Mouse (Mus musculus) cerebellum, adult 8-10 months (tissue): Measurements from ENCODE around the gene Tspan11.

Experiments
- DNase-seq: peaks from one replicate; pipeline ENCODE4 v3.0.0; 2022

The Tspan11 gene

DNA sequence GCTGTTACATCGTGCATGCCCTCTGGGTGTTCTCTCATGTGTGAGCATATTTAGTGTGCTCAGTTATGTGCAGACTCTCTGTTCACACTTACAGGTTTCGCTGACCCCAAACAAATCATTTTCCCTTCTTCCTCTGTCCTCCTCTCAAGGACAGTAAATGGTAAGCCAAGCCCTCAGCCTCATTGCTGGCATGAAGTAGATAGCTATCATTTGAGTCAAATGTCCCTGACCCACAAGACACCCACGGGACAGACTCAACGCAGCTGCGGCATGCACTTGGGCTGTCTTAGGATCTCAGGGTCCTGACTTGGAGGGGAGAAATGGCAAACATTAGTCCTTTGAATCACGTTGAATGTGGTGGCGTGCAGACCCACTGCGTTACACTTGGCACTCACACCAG lies 55.0 kb downstream of the Tspan11 start:
- DNase-seq: no peak

DNA sequence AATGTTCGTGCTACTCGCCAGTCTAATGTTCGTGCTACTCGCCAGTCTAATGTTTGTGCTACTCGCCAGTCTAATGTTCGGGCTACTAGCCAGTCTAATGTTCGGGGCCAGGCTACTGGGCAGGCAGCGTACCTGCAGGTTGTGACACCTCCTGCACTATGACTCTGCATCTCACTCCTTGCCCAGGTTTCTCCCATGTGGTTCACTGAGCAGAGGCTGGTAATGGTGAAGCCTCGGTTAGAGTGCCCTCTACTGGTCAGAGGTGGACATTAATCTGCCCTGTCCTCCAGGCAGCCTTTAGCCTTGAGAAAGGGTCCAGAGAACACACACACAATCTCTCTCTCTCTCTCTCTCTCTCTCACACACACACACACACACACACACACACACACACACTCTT lies 58.3 kb downstream of the Tspan11 start:
- DNase-seq: peak; percentile 74

DNA sequence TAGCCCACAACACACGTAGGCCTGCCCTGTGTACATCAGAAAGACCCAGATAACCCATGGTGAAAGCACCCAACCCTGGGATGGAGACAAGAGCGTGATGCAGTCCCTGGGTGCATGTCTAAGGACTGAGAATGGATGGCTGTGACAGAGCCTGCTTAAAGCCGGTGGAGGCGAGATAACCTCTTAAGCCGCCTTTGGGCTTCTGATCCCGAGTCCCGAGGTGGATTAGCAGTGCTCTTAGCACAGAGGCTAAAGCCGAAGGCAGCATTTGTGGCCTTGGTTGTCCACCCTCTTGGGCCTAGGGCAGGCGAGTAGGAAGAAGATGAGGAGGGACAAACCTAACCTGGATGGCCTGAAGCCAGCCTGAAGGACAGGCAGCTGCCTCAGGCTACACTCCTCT lies 61.3 kb downstream of the Tspan11 start:
- no peak for DNase-seq

DNA sequence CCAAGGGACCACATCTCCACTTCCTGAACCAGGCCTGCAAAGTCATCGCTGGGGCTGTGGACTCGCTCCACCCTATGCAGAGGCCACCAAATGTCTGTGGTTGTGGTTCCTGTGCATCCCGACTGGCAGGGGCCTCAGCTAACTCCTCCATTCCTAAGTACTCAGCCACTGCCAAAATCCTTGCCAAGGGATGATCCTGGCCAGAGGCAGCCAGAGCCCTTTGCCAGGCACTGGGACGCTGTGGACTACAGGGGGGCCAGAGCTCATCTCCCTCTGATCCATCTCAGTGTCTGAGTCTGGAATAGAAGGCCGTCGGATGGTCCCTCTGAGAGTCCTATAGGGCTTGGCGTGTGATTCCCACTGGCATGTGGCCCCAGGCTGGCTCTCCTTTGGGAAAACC lies 62.5 kb downstream of the Tspan11 start:
- no peak for DNase-seq

DNA sequence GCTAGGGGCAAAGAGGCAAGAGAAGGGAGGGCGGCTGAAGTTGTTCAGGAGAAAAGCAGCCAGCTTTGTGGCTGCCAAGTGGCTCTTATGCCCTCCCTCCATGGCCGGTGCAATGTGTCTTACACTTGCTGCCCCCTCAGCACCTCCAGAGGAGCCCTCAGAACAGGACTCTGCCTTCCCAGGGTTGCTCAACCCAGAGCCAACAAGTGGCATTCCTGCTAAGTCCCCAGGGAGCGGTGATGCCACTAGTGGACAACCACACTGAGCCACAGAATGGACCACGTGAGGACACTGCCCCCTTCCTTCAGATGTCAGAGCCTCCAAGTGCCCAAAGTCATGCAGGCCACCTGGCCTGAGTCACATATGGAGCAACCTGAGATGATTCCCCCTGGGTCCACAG lies 65.7 kb downstream of the Tspan11 start:
- no peak for DNase-seq

DNA sequence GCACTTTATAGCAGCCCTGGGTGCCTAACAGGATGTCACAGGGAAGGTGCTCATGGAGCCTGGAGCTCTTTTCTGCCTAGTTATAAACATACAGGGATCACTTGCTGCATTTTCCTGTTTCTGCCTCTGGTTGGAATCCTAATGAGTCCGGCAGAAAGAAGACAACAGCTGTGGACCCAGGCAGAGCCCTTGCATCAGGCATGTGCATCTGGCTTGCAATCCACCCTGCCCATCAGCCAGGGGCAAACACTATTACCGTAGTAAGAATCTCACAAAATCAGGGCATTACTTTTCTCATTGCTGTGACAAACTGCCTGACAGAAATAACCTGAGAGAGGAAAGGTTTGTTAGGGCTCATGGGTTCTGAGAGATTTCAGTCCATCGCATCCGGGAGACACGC lies 68.8 kb downstream of the Tspan11 start:
- no peak for DNase-seq

DNA sequence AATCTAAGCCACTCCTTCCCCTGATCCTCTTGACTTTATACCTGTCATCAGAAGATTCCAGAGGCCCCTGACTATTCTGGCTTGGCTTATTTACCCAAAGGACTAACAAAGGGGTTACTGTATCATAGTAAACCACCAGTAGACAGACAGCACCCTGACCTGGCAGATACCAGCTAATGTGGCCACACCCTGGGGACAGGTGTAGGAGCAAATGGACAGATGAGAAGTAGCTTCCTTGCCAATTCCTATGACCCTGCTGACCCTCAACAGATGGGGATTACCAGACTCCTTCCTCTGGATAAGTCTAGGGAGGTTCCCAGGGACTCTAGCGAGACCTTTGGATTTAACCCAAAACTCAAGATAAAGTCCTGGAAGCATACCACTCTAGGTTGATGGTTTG lies 72.8 kb downstream of the Tspan11 start:
- DNase-seq: no peak

DNA sequence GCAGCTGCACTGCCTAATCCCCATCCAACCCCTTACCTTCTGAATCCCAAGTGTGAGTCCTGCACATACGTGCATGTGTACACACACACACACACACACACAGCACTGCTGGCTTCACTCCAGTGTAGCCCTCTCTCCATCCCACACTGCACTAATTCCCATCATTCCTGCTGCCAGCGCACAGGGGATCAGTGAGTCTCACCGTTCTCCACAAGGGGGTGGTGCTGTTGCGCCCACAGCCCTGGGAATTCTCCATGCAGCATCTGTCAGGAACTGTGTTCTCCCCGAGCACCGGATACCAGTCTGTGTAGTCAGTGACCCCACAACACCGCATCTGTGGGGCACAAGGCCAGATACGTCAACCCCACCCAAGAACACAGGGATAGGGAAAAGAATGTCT lies 78.1 kb downstream of the Tspan11 start:
- peak; percentile 30 for DNase-seq

DNA sequence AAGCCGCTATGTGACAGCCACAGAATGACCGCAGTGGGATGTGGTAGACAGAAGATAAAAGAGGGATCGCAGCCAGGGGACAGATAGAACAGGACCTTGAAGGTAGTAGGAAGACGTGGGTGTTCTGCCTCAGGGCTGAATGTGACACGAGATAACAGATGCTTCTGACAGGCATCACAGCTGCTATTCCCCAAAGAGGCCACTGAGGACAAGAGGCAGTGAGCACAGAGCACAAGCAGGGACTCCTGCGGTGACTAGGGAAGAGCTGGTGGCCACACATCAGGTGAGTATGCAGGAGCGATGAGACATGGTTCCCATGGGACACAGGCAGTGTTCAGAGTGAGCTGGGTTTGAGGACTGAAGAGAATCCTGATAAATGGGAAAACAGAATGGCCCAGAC lies 82.3 kb downstream of the Tspan11 start:
- no peak for DNase-seq

DNA sequence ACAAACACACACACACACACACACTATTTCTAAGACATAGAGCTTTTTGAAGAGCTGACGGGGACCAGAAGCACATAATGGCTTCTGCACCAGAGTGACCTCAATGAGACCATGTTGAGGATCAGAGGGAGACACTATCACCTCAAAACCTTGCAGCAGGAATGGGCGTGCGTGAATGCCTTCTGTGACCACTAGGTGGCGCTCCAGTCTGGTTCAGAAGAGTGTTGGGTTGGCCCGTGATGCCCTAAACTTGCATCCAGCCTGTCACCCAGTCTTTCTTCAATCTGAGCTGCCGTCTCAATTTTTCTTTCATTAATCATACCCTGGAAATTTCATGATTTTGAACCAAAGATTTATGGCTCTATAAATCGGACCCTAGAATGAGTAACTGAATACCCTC lies 82.7 kb downstream of the Tspan11 start:
- peak; percentile 93 for DNase-seq

DNA sequence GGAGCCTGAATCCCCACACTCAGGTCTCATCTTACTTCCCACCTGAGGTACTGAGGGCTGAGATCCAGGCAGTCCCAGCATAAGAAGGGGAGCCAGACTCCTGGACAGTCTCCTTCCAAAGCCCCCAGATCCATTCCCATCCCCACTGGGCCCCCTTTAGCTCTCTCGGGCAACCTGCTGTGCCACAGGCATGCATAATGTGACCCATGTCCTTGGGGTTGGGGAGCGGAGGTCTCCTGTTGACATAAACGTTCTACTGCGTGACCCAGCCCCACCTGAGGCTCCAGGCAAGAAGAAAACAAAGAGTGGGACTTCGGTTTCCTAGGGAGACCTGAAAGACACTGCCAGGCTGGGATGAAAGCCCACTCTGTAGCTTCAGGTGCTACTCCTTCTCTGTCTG lies 83.5 kb downstream of the Tspan11 start:
- no peak for DNase-seq

DNA sequence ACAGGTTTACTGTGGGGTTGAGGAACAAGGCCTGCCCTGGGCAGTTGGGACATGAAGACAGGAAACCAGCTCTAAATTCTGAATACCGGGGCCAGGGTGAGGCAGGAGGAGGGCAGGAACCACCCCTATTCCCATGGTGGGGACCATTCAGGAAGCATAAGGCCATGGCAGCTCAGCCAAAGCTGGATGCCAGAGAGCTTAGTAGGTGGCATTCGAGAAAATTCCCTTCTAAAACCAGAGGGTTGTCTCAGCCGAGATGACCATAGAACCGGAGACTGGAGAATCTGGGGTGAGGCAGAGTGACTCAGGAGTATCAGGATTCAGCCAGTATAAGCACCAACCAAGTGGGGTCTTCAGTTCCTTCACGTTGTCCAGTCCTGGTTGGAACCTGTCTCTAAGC lies 84.5 kb downstream of the Tspan11 start:
- DNase-seq: no peak

DNA sequence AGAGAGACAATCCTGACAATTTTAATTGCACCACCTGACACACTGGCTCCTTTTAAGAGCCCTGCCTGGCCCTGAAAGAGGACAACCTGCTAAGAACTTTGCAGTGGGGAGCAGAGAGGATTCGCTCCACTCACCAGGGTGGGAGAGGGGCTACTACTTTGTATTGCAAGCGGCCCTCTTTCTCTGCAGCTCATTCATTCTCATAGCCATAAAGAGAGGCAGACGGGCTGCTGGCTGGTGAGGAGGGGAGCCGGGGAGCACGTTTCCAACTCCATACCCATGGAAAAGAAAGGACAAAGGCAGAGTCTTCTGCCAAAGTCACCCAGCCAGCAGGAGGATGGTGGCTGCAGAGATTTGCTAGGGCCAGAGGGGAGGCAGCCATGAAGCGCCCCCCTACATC lies 86.2 kb downstream of the Tspan11 start:
- DNase-seq: no peak

DNA sequence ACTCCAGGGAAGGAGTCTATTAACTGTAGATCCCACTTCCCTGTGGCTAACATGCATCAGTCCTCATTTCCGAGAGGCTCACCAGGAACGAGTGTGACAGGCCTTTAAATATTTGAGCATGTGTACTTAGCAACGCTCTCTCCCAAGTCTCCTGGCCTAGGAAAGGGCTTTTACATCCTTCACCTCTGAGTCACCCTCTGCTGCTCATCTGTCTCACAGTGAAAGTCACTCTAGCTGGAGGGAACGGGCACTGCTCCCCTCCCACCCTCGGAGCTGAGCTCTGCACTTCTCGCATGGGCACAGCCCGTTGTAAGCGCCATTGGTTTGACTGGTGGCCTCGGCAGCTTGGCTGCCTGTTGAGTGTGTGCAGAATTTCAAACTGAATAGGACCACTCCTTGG lies 86.6 kb downstream of the Tspan11 start:
- DNase-seq: peak; percentile 26

DNA sequence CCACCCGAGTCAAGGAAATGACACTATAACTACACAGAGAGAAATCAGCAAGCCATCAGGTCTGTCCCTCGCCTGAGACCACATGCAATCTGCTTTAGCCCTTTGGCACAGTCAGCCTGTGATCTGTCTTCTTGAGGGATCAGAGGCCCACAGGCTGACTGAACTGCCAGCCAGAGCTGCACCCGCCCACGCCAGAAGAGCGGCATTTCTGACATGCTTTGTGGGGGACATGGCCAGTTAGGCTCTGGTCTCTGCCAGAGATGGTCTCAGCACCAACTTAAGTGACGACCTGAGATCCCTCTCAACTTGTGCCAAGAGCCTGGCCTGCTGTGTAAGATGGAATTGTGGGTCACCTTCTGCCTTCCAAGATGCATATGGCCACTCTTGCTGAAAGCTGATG lies 89.3 kb downstream of the Tspan11 start:
- DNase-seq: peak; percentile 37

DNA sequence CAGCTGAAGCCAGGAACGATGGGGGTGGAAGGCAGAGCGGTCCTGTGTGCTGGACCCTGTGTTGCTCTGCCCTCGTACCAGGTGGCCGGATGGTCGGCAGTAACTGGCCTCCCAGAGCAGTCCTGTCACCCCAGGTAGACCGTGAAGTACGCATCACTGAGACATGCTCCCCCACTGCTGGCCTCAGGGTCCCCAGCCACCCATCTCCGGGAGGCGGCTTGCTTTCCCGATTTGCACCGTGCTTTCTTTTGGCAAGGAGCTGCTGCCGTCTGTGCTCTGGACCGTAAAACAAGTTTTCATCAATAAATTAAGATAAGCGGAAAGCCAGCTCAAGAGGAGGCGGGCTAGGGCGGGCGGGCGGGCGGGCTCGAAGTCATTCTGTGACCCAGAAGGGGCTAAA lies 91.6 kb downstream of the Tspan11 start:
- no peak for DNase-seq

DNA sequence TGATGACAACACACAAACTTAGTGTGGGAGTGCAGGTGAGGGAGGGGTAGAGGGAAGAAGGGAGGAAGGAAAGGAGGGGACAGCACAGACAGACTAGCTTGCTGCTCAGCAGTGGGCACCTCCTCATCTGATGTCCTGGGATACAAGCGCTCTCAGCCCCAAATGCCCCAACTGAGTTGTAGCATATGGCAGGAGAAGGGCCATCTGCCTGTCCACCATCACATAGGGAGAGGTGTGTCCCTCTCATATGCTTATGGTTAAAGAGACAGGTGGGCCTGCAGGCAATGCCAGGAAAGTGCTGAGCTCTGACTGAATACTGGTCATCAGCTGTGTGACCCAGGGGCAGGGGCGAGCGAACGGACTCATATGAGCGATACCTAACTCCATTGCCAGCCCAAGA lies 92.4 kb downstream of the Tspan11 start:
- peak; percentile 93 for DNase-seq

DNA sequence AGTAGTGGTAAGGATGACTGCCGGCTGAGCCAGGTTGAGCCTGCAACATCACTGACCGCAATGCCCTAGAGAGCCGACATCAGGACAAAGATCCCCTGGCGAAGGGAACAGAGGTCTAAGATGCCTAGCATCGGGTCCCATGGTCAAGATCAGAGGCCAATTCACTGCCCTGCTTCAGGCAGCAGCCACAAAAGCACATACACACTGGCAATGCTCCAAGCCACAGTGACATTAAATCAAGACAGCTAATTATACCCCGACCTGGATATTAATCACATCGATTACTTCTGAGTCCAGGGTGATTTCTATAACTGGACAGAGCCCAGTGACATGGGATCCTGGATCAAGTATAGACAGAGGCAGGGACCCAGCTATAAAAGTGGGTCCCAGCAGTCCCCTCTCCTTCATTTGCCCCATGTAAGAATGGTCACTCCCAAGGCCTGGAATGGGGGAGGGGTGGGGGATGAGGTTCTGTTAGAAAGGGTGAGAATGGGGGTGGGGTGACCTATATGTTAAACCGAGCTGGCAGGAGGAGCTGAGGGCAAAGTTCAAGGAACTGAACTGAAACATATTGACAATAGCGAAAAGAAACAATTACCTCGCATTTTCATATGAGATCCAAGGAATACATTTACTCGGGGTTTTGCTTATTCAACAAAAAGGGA lies 93.1 kb downstream of the Tspan11 start:
- no peak for DNase-seq

DNA sequence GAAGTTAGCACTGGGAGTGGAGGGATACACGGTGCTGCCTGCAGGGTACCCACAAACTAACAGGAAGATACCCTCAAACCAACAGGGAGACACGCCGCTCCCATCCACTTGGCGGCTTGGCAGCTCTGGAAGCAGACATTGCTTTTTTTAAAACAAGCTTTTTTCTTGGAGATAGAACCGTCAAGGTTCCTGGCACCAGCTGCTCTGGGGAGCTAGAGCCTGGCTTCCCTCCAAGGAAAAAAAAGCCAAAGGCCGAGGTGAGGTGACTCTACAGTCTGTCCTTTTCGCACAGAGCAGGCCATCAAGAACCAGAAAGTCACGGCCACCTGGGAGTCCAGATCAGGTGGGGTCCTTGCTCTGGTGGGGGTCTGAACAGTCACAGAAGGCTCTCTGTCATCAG lies 93.8 kb downstream of the Tspan11 start:
- peak; percentile 87 for DNase-seq

DNA sequence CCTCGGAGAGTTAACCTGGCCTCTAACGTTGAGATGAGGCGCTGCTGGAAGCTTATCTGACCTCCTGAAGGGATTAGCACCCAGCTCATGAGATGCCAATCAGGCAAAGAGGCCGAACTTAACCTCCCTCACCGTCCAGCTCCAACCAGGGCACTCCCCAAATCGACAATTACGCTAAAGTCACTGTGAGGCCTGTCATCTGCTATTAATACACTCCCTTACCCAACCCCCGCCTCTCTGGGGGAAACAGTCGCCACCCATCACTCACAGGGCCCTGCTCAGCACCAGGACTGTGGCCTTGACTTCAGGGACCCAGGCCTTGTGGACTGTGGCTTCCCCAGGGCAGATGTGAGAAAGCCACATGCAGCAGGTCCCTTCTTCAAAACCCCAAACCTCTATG lies 99.0 kb downstream of the Tspan11 start:
- no peak for DNase-seq

DNA sequence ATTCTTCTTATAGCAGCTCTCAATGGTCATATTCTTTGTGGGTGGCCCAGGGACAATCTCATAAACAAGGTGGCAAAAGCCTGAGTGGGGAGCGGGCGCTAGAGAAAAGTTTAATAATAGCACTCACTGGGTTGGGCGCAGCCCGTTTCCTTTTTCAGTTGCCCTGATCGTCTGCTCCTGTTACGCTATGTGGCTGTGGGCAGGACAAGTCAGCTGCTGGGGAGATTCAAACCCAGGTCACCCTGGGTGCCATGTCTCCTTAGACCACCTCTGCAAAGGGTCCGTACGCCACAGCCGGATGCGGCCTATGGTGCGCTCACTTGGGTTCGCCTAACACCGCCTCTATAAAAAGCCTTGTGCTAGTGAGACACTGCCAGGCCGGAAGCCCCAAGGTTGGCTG lies 100.0 kb downstream of the Tspan11 start:
- no peak for DNase-seq

DNA sequence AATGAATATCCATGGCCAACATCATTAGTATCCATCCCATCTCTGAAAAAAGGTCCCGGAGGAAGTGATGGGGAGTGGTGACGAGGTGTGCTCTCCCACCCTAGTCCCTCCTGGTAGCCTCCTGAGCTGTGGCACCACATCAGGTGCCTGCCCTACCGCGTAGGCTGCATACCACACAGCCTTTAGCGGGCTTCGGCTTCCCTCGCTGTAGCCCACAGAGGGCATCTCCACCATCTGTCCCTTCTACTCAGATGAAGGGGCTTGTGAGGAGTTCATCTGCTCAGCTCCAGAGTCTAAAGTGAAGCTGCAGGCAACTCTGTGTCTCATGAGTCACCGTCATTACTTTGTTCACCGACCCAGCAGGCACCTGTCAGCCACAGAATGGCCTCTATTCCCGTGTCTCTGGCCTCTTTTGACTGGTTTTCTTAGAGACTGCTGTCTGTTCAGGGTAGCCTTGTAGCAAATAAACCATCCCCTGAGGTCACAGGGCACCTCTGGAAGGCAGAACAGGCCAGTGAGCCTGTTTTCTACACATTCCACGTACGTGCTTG lies 101.6 kb downstream of the Tspan11 start:
- no peak for DNase-seq

DNA sequence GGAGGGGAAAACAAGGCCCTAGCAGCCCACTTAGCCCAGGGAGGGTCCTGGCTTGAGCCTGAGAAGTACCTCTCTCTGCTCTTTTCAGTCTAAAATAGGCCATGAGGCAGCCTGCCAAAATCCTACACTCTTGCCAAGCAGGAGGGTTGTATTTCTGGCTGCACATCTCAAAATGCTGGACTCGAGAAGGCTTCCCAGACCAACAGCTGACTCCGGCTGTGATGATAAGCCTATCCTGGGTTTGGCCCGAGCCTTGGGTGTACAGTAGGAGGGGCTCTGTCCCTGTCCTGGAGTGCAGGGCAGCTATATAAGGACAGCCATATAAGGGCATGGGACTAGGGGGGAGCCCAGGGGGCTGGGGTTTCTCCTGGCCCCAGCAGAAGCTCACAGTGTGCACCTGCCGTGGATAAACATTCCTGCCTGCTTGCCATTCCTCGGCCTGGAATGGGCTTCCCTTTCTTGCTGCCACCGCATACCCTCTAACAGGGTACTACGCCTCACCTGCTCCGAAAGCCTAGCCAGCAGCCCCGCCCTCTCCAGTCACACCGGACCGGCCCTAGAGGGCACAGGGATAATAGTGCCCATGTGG lies 102.3 kb downstream of the Tspan11 start:
- peak; percentile 91 for DNase-seq

DNA sequence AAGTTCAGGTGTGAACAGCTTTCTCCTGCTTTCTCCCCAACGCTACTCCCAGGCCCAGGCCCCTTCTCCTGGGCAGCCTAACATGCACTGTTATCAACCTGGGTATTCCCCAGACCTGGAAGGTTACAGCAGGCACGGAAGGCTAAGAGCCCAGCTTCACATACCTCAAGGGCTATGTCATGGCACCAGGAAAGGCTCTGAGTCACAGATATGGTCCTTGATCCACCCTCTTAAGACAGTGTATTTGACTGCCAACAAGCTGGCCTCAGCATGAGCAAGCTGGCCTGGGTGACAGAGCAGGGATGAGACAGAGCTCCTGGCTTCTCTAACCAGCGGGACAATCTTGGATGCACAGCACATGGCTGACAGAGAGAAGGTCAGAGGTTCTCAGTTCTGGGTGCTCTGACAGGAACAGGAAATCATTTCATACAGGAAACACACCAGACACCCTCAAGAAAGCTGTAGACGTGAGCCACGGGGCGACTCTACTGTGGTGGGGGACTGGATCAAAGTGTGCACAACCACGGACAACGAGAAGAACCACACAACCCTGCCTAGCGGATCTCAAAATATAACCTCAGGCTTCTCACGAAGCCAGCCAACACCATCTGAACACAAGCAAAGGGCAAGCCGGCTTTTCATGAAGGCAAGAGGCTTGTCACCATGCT lies 104.3 kb downstream of the Tspan11 start:
- DNase-seq: no peak
